Mouse (Mus musculus) kidney, embryonic 14.5 days (tissue): Measurements from ENCODE around the gene Trip11. TPM values are rescaled to one million over a fixed set of nuclear protein-coding genes. Genes with fewer than 3 reads are reported as not detected.

Experiments used
- ATAC-seq: fragments of 200-750 bp; cut with Nextera tagmentation; 2 replicates; pipeline ENCODE4 v1.8.0; 2017; ENCODE audit warnings: moderate number of reproducible peaks, mild to moderate bottlenecking, moderate TSS enrichment, moderate library complexity; ENCODE audit not compliant: low FRiP score, low TSS enrichment
- H3K27ac ChIP-seq: fragments of 300-500 bp; sonication (generic); 2 replicates; pipeline ENCODE4 v1.5.1; 2014; ENCODE audit warnings: low read depth, mild to moderate bottlenecking, low read length, moderate library complexity, mixed read lengths
- H3K27me3 ChIP-seq: fragments of 300-500 bp; sonication (generic); 2 replicates; pipeline ENCODE4 v1.6.1; 2014; ENCODE audit warnings: mild to moderate bottlenecking, low read length; ENCODE audit not compliant: control insufficient read depth, insufficient read depth
- H3K36me3 ChIP-seq: fragments of 300-500 bp; sonication (generic); 2 replicates; pipeline ENCODE4 v1.6.1; 2014; ENCODE audit warnings: low read length, mixed read lengths; ENCODE audit not compliant: control insufficient read depth, insufficient read depth
- H3K4me1 ChIP-seq: fragments of 300-500 bp; sonication (generic); 2 replicates; pipeline ENCODE4 v1.6.1; 2014; ENCODE audit warnings: low read length, mixed read lengths; ENCODE audit not compliant: control insufficient read depth, insufficient read depth
- H3K4me2 ChIP-seq: fragments of 300-500 bp; sonication (generic); replicated peaks from 2 replicates; pipeline ENCODE4 v1.6.1; 2014; ENCODE audit warnings: low read depth, mild to moderate bottlenecking, low read length
- H3K4me3 ChIP-seq: fragments of 300-500 bp; sonication (generic); 2 replicates; pipeline ENCODE4 v1.5.1; 2014; ENCODE audit warnings: mild to moderate bottlenecking, low read length
- H3K9ac ChIP-seq: fragments of 300-500 bp; sonication (generic); 2 replicates; pipeline ENCODE4 v1.6.1; 2014; ENCODE audit warnings: low read depth, mild to moderate bottlenecking, low read length, moderate library complexity
- H3K9me3 ChIP-seq: fragments of 300-500 bp; sonication (generic); 2 replicates; pipeline ENCODE4 v1.6.1; 2016; ENCODE audit warnings: low read length; ENCODE audit not compliant: control insufficient read depth
- WGBS: fragments of 180-500 bp; shearing (Covaris S2); extraction: QIAGEN DNeasy Blood & Tissue Kit; methylation state at CpG from one replicate; pipeline ENCODE4 v1.1.7; 2014; 5-methylcytosine and 5-hydroxymethylcytosine counted together
- polyA plus RNA-seq: library from polyadenylated mRNA; unstranded; fragments of >200 nt; fragmentation: Nextera tagmentation; extraction: Ambion mirVana; gene quantifications from 2 replicates; pipeline ENCODE4 v1.2.1, GENCODE M21; 2014

Gene Trip11
- polyA plus RNA-seq, 1 experiment from 2014 or later = 29.4 TPM

DNA sequence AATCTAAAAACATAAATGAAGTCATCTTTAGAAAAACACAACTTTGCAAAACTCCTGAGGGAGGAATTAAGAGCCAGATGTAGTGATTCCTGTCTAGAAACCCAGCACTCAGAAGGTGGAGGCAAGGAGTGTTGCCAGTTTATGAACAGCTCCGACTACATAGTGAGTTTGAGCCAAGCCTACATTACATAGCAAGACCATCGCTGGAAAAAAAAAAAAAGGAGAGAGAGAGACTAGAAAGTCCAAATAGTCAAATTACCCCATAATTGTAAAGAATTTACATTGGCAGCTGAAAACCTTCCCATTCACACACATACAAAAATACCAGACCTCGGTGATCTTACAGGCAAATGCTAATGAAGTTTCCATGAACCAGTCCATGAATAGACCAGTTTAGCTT is 123.8 kb downstream of the Trip11 start:
- Histone ChIP-seq H3K4me1 (no peaks in the 10 kb centered on the region), H3K27ac (no peak overlapping the region), H3K9me3 (no peaks in the 10 kb centered on the region; the same call in 1 of the 2 replicates), H3K27me3 (no peaks in the 10 kb centered on the region), H3K36me3 (no peaks in the 10 kb centered on the region), H3K9ac (no peak overlapping the region), H3K4me2 (no peak overlapping the region), H3K4me3 (no peak overlapping the region)
- ATAC-seq = no peak
- 75% methylated on average over 3 of the region's 3 CpGs for WGBS

Other genes starting within 250 kb of the Trip11 start
- gene Tc2n, start 194.7 kb downstream of the Trip11 start, polyA plus RNA-seq = 0.43 and 0.62 TPM in 2 replicates
- gene Fbln5, start 94.2 kb downstream of the Trip11 start, polyA plus RNA-seq = 36.2 and 51.3 TPM in 2 replicates
- 18.2 and 19.4 TPM in 2 replicates for gene Atxn3, start 45.0 kb upstream of the Trip11 start, polyA plus RNA-seq
- 26.7 and 35.3 TPM in 2 replicates for gene Cpsf2, start 62.7 kb upstream of the Trip11 start, polyA plus RNA-seq
- gene Slc24a4, start 215.5 kb upstream of the Trip11 start, polyA plus RNA-seq = not detected in 2 replicates